Mouse (Mus musculus) cortical plate, adult 2 months (tissue): Measurements from ENCODE around the gene AC161166.1.

ENCODE experiments used
- CTCF ChIP-seq: fragments of 200-500 bp; IDR thresholded peaks from 2 replicates; pipeline ENCODE4 v1.5.1; 2011; ENCODE audit warnings: mild to moderate bottlenecking, control low read depth, low read length; ENCODE audit not compliant: insufficient read depth; ENCODE audit errors: extremely low read depth
- POLR2A ChIP-seq: fragments of 200-500 bp; IDR thresholded peaks from 2 replicates; pipeline ENCODE4 v1.6.1; 2011; ENCODE audit warnings: mild to moderate bottlenecking, low read length, control low read depth; ENCODE audit not compliant: insufficient read depth; ENCODE audit errors: extremely low read depth

DNA sequence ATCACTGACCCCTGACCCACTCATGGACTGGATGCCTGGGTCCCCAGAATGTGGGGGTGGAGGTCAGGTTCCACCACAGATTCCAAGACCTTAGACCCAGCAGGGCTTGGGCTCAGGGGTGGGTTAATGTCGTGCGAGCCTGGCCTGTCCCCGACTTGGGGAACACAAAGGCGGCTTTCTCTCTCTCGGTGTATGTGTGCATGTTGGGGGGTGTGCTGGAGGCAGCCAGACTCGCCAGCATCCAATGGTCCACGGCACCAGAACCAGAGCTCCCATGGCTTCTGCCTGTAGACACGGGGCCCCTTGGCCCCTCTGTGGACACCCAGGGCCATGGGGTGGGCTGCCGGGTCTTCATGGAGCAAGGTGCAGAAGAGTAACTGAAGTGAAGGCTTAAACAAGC is 26.8 kb downstream of the AC161166.1 start:
- TF ChIP-seq CTCF (no peak), POLR2A (no peak)
